Mouse (Mus musculus) lung, adult 2 months (tissue): ENCODE results near the gene Tmem156.

ENCODE experiments used
- CTCF ChIP-seq: fragments of 200-500 bp; IDR thresholded peaks from 2 replicates; pipeline ENCODE4 v1.5.1; 2011; ENCODE audit warnings: mild to moderate bottlenecking, low read length, control low read depth; ENCODE audit not compliant: insufficient read depth
- POLR2A ChIP-seq: fragments of 200-500 bp; IDR thresholded peaks from 2 replicates; pipeline ENCODE4 v1.6.1; 2011; ENCODE audit warnings: low read depth, mild to moderate bottlenecking, control low read depth, low read length, borderline replicate concordance; ENCODE audit errors: extremely low read depth

DNA sequence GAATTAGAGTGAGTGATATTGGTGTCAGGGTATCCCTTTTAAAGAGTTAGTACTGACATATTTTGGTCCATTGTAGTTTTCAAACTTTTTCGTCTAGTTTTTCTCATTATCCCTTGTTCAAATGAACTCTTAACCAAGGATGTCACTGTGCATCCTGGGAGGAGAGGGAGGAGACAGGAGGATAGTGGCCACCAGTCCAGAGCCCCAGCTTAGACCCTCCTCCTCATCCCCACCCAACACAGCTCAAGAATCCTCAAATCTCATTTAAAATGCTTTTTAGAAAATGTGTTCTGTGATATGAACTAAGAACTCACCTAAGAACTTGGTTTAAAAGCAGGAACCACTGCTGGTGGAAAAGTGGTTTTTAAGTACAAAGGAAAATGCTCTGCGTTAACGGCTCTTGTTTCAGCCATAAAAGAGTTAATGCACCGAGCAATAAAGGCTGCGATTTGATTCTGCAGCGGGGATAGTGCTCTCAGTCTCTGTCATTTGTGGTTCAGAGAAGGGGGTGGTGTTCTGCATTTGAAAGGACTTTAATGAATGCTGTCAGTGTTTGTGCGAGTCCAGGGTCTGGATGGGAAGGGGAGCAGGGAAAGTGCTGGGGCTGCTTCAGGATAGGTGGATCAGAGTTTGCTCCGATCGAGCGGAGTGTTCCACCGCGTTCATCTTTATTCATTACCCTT, 38.7 kb upstream of the Tmem156 start:
- TF ChIP-seq POLR2A (no peak), CTCF (no peak)
